Mouse (Mus musculus) cortical plate, adult 2 months (tissue): ENCODE measurements around the gene Alad. TPM values are rescaled to one million over a fixed set of nuclear protein-coding genes. Genes with fewer than 3 reads are reported as not detected.

ENCODE experiments used
- H3K27ac ChIP-seq: fragments of 200-500 bp; 2 replicates; pipeline ENCODE4 v1.5.1; 2012; ENCODE audit warnings: low read length, control low read depth, inconsistent platforms; ENCODE audit not compliant: insufficient read depth
- H3K4me1 ChIP-seq: fragments of 200-500 bp; 2 replicates; pipeline ENCODE4 v1.6.1; 2011; ENCODE audit warnings: low read length; ENCODE audit not compliant: control insufficient read depth, insufficient read depth
- H3K4me3 ChIP-seq: fragments of 200-500 bp; 2 replicates; pipeline ENCODE4 v1.5.1; 2011; ENCODE audit warnings: mild to moderate bottlenecking, low read length, control low read depth; ENCODE audit not compliant: insufficient read depth
- CTCF ChIP-seq: fragments of 200-500 bp; IDR thresholded peaks from 2 replicates; pipeline ENCODE4 v1.5.1; 2011; ENCODE audit warnings: mild to moderate bottlenecking, control low read depth, low read length; ENCODE audit not compliant: insufficient read depth; ENCODE audit errors: extremely low read depth
- POLR2A ChIP-seq: fragments of 200-500 bp; IDR thresholded peaks from 2 replicates; pipeline ENCODE4 v1.6.1; 2011; ENCODE audit warnings: mild to moderate bottlenecking, low read length, control low read depth; ENCODE audit not compliant: insufficient read depth; ENCODE audit errors: extremely low read depth
- polyA plus RNA-seq: library from polyadenylated mRNA; depleted of rRNA; stranded (reverse); fragments of >200 nt; gene quantifications from 2 replicates; pipeline ENCODE4 v1.2.3, GENCODE M21; 2012

The Alad gene
- polyA plus RNA-seq, 1 experiment: 38.0 TPM

GRCm38 (mm10) chr4:62544801-62545200 lies 25.1 kb upstream of the Alad start:
- TF ChIP-seq CTCF (no peak), POLR2A (no peak)
- Histone ChIP-seq H3K4me3 (no peak overlapping the region), H3K4me1 (no peaks in the 10 kb centered on the region), H3K27ac (no peak overlapping the region)

- no peak overlapping the region for H3K27ac ChIP-seq
- H3K4me1 ChIP-seq: no peaks in the 10 kb centered on the region
- no peak overlapping the region for H3K4me3 ChIP-seq
- TF ChIP-seq CTCF (no peak), POLR2A (no peak)
Observed at GRCm38 (mm10) chr4:62543782-62544181, 24.1 kb upstream of the Alad start.

DNA sequence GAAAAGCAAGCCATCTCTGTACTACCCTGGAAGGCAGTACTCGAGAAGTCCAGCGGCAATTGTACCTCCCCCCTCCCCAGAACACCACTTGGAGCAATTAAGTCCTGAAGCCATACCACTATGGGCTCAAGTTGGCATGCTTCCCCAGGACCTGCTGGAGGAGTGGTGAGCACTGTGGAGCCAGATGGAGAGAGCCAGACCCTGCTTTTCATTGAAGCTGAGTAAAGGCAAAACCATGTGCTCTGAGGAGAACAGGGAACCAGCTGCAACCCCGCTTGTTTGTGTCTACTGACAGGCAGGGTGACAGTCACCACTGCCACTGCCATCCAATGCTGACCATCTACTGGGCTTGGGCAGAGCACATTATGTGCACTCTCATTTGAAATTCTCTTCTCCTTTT lies 22.1 kb upstream of the Alad start:
- Histone ChIP-seq H3K4me3 (no peak overlapping the region), H3K4me1 (no peaks in the 10 kb centered on the region), H3K27ac (no peak overlapping the region)
- no peak for TF ChIP-seq CTCF
- no peak for TF ChIP-seq POLR2A

- no peak for TF ChIP-seq CTCF
- TF ChIP-seq POLR2A: no peak
- H3K27ac ChIP-seq: no peak overlapping the region
- H3K4me1 ChIP-seq: no peaks in the 10 kb centered on the region
- H3K4me3 ChIP-seq: no peak overlapping the region
Observed at GRCm38 (mm10) chr4:62533729-62534128, 14.0 kb upstream of the Alad start.

GRCm38 (mm10) chr4:62527655-62528054 lies 7.9 kb upstream of the Alad start:
- Histone ChIP-seq H3K4me3 (no peak overlapping the region), H3K4me1 (peaks cover 3% of the 10 kb centered on the region; the same call in 1 of the 2 replicates), H3K27ac (no peak overlapping the region)
- TF ChIP-seq POLR2A: no peak
- TF ChIP-seq CTCF: no peak

DNA sequence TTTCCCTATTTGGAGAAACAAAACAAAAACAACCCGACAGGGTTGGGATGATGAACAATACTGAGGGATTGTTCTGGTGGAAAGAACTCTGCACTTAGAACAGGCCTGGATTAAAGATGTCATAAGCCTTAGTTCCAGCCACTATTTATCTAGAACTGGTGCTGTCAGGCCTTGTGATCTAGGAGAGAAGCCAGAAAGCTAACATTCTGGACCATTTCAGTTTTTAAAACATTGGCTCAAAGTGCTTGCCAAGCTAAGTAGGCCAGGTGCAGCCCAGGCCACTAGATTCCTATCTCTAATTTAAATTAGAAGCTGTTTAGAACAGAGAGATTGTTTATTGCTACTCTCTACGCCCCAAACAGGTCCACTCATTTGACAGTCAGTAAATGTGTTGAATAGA lies 6.5 kb upstream of the Alad start:
- Histone ChIP-seq H3K4me3 (no peak overlapping the region), H3K4me1 (peaks cover 3% of the 10 kb centered on the region; the same call in 1 of the 2 replicates), H3K27ac (no peak overlapping the region)
- TF ChIP-seq CTCF (no peak), POLR2A (no peak)

- Histone ChIP-seq H3K4me1 (peaks cover 3% of the 10 kb centered on the region; the same call in 1 of the 2 replicates), H3K4me3 (peak overlapping the region; percentile 73), H3K27ac (no peak overlapping the region)
- TF ChIP-seq POLR2A: no peak
- no peak for TF ChIP-seq CTCF
Observed at GRCm38 (mm10) chr4:62525489-62525811, 5.7 kb upstream of the Alad start.

DNA sequence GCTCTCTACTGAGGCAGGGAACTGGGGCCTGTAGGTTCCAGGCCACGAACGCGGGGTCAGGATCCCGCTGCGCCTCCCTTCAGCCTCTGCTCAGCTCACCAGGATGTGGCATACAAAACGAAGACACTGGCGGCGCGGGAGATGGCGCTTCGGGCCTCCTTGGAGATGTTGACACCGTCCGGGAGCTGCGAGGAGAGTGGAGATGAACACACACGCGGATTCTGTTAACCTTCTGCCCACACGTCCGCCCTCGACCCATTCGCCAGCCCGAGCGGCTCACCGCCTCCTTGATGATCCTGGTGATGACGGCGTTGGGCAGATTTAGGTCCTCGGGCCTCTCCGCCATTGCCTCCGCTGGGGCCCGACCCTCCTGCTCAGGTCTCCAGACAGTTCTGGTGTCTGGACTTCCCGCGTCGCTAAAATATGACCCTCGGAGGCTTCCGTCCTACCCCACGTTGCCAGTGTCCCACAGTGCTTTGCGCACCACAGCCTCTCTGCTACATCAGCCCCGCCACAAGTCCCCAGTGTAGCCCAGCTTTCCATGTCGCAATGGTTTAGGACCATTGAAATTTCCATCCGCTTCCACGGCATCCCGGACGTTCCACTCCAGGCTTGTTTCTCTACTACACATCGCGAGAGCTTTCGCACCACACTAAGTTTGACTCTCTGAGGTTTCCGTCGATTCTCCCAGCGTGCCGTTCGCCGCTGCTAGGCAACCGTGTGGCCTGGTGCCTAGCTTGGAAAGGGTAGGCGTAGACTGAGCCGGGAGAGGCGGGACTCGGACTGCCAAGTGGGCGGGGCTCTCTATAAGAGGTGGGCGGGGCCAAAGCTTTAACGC lies 5.2 kb upstream of the Alad start, which contains the start of the genes Pole3 and 4933430I17Rik:
TSS of gene Pole3 (minus strand) at position 418 of the 838 bp plus-strand sequence.
TSS of gene 4933430I17Rik (plus strand) at position 719 of the 838 bp plus-strand sequence.
- TF ChIP-seq CTCF: no peak
- TF ChIP-seq POLR2A: 0 out of 2 replicates have a peak, but pooled peaks have one; percentile 17
- peak within 1 kb of the TSS; percentile 99 for H3K27ac ChIP-seq
- peak within 1 kb of the TSS; percentile 73 for H3K4me3 ChIP-seq
- H3K4me1 ChIP-seq: peaks cover 3% of the 10 kb centered on the region; the same call in 1 of the 2 replicates

DNA sequence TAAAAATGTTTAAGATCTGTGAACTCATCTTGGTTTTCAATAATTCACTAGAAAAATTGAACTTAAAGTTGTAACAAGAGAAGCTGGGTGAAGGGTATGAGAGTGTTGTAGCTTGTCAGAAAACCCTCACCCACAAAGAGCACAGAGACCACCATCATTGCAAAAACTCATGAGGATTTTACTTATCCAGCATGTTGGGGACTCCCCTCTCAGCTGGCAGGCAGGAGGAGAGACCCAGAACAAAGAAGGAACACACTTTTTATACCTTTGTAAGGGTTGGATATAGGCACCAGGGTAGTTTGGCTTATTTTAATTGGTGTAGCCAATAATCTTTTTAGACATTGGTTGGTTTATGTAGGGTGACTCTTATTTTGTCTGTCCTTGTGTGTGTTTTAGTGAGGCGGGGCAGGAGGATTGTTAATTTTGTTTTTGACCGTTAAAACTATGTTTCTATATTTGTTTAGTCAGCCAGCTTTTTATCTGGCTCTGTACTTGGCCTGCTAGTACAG lies 1.2 kb upstream of the Alad start:
- TF ChIP-seq CTCF: no peak
- TF ChIP-seq POLR2A: no peak
- Histone ChIP-seq H3K4me1 (peaks cover 5% of the 10 kb centered on the region), H3K4me3 (no peak overlapping the region), H3K27ac (no peak overlapping the region)
